Mouse (Mus musculus) MEL (cell line): ENCODE measurements around the gene 0610009B22Rik. TPM values are rescaled to one million over a fixed set of nuclear protein-coding genes. Genes with fewer than 3 reads are reported as not detected.

Experiments
- DNase-seq: peaks from one replicate; pipeline ENCODE4 v3.0.0; 2011; ENCODE audit warnings: low read depth, low spot score
- H3K27ac ChIP-seq: 2 replicates; pipeline ENCODE4 v1.5.1; 2012; ENCODE audit warnings: low read depth, mild to moderate bottlenecking, control low read depth, low read length, moderate library complexity; ENCODE audit not compliant: control insufficient read depth
- H3K27me3 ChIP-seq, 2 experiments: fragments of 150-350 bp in 1 of 2; sonication (generic) in 1 of 2; 2 replicates each; pipeline ENCODE4 v1.6.1; 2012; ENCODE audit warnings: low read length in 2 of 2, mild to moderate bottlenecking in 2 of 2, improper control_type of control experiment in 1 of 2, moderate library complexity in 1 of 2; ENCODE audit not compliant: insufficient read depth in 2 of 2, control insufficient read depth in 1 of 2
- H3K36me3 ChIP-seq, 2 experiments: 2 replicates each; pipeline ENCODE4 v1.6.1; 2012 to 2014; ENCODE audit warnings: low read length in 2 of 2, improper control_type of control experiment in 1 of 2, inconsistent platforms in 1 of 2, mild to moderate bottlenecking in 1 of 2; ENCODE audit not compliant: insufficient read depth in 2 of 2, control insufficient read depth in 1 of 2
- H3K4me1 ChIP-seq, 2 experiments: fragments of 150-350 bp in 1 of 2; sonication (generic) in 1 of 2; 2 replicates each; pipeline ENCODE4 v1.6.1; 2012; ENCODE audit warnings: low read length in 2 of 2, improper control_type of control experiment in 1 of 2, mild to moderate bottlenecking in 1 of 2; ENCODE audit not compliant: insufficient read depth in 2 of 2, control insufficient read depth in 1 of 2
- H3K4me3 ChIP-seq, 2 experiments: fragments of 150-350 bp in 1 of 2; sonication (generic) in 1 of 2; 2 replicates each; pipeline ENCODE4 v1.5.1; 2012; ENCODE audit warnings: low read depth in 2 of 2, low read length in 2 of 2, mild to moderate bottlenecking in 2 of 2, moderate library complexity in 2 of 2, control low read depth in 1 of 2, improper control_type of control experiment in 1 of 2; ENCODE audit not compliant: control insufficient read depth in 1 of 2, insufficient read depth in 1 of 2
- H3K79me2 ChIP-seq: 2 replicates; pipeline ENCODE4 v1.6.1; 2012; ENCODE audit warnings: mild to moderate bottlenecking, low read length, moderate library complexity; ENCODE audit not compliant: control insufficient read depth, poor library complexity, insufficient read depth
- H3K9ac ChIP-seq: 2 replicates; pipeline ENCODE4 v1.6.1; 2012; ENCODE audit warnings: low read depth, mild to moderate bottlenecking, control low read depth, low read length, moderate library complexity; ENCODE audit not compliant: control insufficient read depth, poor library complexity, severe bottlenecking
- H3K9me3 ChIP-seq: fragments of 150-350 bp; sonication (generic); replicated peaks from 2 replicates; pipeline ENCODE4 v1.6.1; 2012; ENCODE audit warnings: mild to moderate bottlenecking, low read length, improper control_type of control experiment, moderate library complexity; ENCODE audit not compliant: insufficient read depth
- CTCF ChIP-seq, 3 experiments: IDR thresholded peaks in 2 of 3; conservative IDR thresholded peaks in 1 of 3; 2 replicates each; pipeline ENCODE4 v1.5.1; 2011 to 2012; ENCODE audit warnings: low read length in 3 of 3, low read depth in 2 of 3, mild to moderate bottlenecking in 2 of 3, improper control_type of control experiment in 1 of 3, inconsistent platforms in 1 of 3, mixed read lengths in 1 of 3, moderate library complexity in 1 of 3; ENCODE audit not compliant: control insufficient read depth in 1 of 3, insufficient read depth in 1 of 3, poor library complexity in 1 of 3, severe bottlenecking in 1 of 3
- EP300 ChIP-seq, 2 experiments: IDR thresholded peaks; 2 replicates each; pipeline ENCODE4 v1.6.1; 2011; ENCODE audit warnings: improper control_type of control experiment in 2 of 2, low read length in 2 of 2, low read depth in 1 of 2, mild to moderate bottlenecking in 1 of 2
- ETS1 ChIP-seq: IDR thresholded peaks from 2 replicates; pipeline ENCODE4 v1.6.1; 2012; ENCODE audit warnings: low read depth, mild to moderate bottlenecking, inconsistent platforms, low read length, improper control_type of control experiment, moderate library complexity
- KAT2A ChIP-seq: conservative IDR thresholded peaks from 2 replicates; pipeline ENCODE4 v1.6.1; 2012; ENCODE audit warnings: low read depth, low read length, improper control_type of control experiment, inconsistent platforms
- MAZ ChIP-seq: IDR thresholded peaks from 2 replicates; pipeline ENCODE4 v1.6.1; 2012; ENCODE audit warnings: low read depth, mild to moderate bottlenecking, inconsistent platforms, low read length, improper control_type of control experiment
- MXI1 ChIP-seq: IDR thresholded peaks from 2 replicates; pipeline ENCODE4 v1.6.1; 2011; ENCODE audit warnings: mild to moderate bottlenecking, low read depth, low read length, improper control_type of control experiment
- MYC ChIP-seq: IDR thresholded peaks from 2 replicates; pipeline ENCODE4 v1.6.1; 2011; ENCODE audit warnings: low read depth, mild to moderate bottlenecking, low read length, improper control_type of control experiment, moderate library complexity
- NELFE ChIP-seq: IDR thresholded peaks from 2 replicates; pipeline ENCODE4 v1.6.1; 2011; ENCODE audit warnings: low read depth, low read length, improper control_type of control experiment
- NRF1 ChIP-seq: IDR thresholded peaks from 2 replicates; pipeline ENCODE4 v1.6.1; 2014; ENCODE audit warnings: low read depth, mild to moderate bottlenecking, inconsistent platforms, low read length, improper control_type of control experiment, moderate library complexity; ENCODE audit not compliant: poor library complexity, insufficient read depth, severe bottlenecking
- POLR2A ChIP-seq, 2 experiments: IDR thresholded peaks; 2 replicates each; pipeline ENCODE4 v1.6.1; 2011 to 2012; ENCODE audit warnings: low read length in 2 of 2, mild to moderate bottlenecking in 2 of 2, control low read depth in 1 of 2, improper control_type of control experiment in 1 of 2, low read depth in 1 of 2, moderate library complexity in 1 of 2; ENCODE audit not compliant: control insufficient read depth in 1 of 2, insufficient read depth in 1 of 2, poor library complexity in 1 of 2
- POLR2AphosphoS5 ChIP-seq: IDR thresholded peaks from 2 replicates; pipeline ENCODE4 v1.6.1; 2012; ENCODE audit warnings: low read depth, borderline replicate concordance, mild to moderate bottlenecking, inconsistent platforms, low read length, moderate library complexity, mixed read lengths
- RAD21 ChIP-seq: IDR thresholded peaks from 2 replicates; pipeline ENCODE4 v1.6.1; 2011; ENCODE audit warnings: mild to moderate bottlenecking, low read depth, low read length, improper control_type of control experiment
- RCOR1 ChIP-seq: IDR thresholded peaks from 2 replicates; pipeline ENCODE4 v1.6.1; 2012; ENCODE audit warnings: low read depth, mild to moderate bottlenecking, inconsistent platforms, low read length, improper control_type of control experiment
- SIN3A ChIP-seq: IDR thresholded peaks from 2 replicates; pipeline ENCODE4 v1.6.1; 2012; ENCODE audit warnings: low read length, improper control_type of control experiment, inconsistent platforms
- SMC3 ChIP-seq: IDR thresholded peaks from 2 replicates; pipeline ENCODE4 v1.6.1; 2011; ENCODE audit warnings: low read depth, low read length, improper control_type of control experiment
- TBP ChIP-seq: IDR thresholded peaks from 2 replicates; pipeline ENCODE4 v1.8.0; 2011; ENCODE audit warnings: low read depth, low read length, improper control_type of control experiment
- TCF12 ChIP-seq: IDR thresholded peaks from 2 replicates; pipeline ENCODE4 v1.6.1; 2014; ENCODE audit warnings: low read depth, mild to moderate bottlenecking, inconsistent platforms, low read length, improper control_type of control experiment, moderate library complexity
- UBTF ChIP-seq: IDR thresholded peaks from 2 replicates; pipeline ENCODE4 v1.6.1; 2012; ENCODE audit warnings: low read depth, mild to moderate bottlenecking, inconsistent platforms, low read length, improper control_type of control experiment, moderate library complexity, borderline replicate concordance; ENCODE audit not compliant: insufficient read depth
- ZKSCAN1 ChIP-seq: IDR thresholded peaks from 2 replicates; pipeline ENCODE4 v1.6.1; 2012; ENCODE audit warnings: low read depth, mild to moderate bottlenecking, inconsistent platforms, low read length, improper control_type of control experiment, moderate library complexity
- polyA plus RNA-seq, 2 experiments: library from polyadenylated mRNA; stranded (reverse) in 1 of 2; unstranded in 1 of 2; fragments of >175 nt in 1 of 2; fragments of >200 nt in 1 of 2; gene quantifications; 2 replicates each; pipeline versions ENCODE4 v1.2.1 to v1.2.4; 2012; ENCODE audit warnings: low replicate concordance in 2 of 2, low read depth in 1 of 2; ENCODE audit not compliant: insufficient read length in 2 of 2, insufficient read depth in 1 of 2, missing spikeins in 1 of 2
- total RNA-seq: library from RNA; depleted of rRNA; stranded (reverse); fragments of 300-350 nt; gene quantifications from 2 replicates; pipeline ENCODE4 v1.2.3, GENCODE M21; 2012

The 0610009B22Rik gene
- total and polyA plus RNA-seq, 3 experiments = 24.4 to 37.7 TPM; not detected in 1

DNA sequence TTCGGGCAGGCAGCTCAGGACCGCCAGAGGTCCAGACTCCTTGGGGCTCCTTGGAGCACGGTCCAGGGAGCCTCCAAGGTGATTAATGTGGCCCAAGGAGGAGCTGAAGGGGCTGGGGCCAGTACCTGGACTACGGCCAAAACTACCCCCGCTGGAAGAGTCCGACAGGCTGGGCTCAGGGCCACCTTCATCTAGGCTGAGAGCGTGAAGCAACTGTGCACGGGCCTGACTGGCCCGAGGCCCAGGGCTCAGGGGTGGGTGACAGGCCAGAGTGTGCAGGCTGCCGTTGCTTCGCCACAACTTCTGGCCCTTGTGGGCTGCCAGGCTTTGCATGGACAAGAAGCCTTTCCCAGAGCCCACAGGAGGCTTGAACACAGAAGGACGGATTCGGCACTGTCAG, 43.4 kb downstream of the 0610009B22Rik start:
- peaks cover under 1% of the 10 kb centered on the region; the same call in 1 of the 2 replicates for H3K79me2 ChIP-seq
- no peak for DNase-seq
- no peaks in the 10 kb centered on the region for H3K36me3 ChIP-seq
- H3K27me3 ChIP-seq = no peaks in the 10 kb centered on the region
- H3K4me1 ChIP-seq = peaks cover 1 to 2% of the 10 kb centered on the region in 2 experiments; a peak in 1 of 4 replicates
- H3K9ac ChIP-seq = no peak overlapping the region
- H3K4me3 ChIP-seq = no peak overlapping the region
- TF ChIP-seq MYC (no peak), MXI1 (no peak), NELFE (no peak), POLR2AphosphoS5 (no peak), SMC3 (no peak), RAD21 (no peak), NRF1 (no peak), TCF12 (no peak), KAT2A (no peak), MAZ (no peak), POLR2A (IDR thresholded peaks at IDR 0.05; ENCODE audit: control insufficient read depth in 1 of 2, insufficient read depth in 1 of 2, low read depth in 1 of 2, low read length in 2 of 2, poor library complexity in 1 of 2) (no peak), TBP (no peak)
- H3K27ac ChIP-seq = no peak overlapping the region
- no peaks in the 10 kb centered on the region for H3K9me3 ChIP-seq

DNA sequence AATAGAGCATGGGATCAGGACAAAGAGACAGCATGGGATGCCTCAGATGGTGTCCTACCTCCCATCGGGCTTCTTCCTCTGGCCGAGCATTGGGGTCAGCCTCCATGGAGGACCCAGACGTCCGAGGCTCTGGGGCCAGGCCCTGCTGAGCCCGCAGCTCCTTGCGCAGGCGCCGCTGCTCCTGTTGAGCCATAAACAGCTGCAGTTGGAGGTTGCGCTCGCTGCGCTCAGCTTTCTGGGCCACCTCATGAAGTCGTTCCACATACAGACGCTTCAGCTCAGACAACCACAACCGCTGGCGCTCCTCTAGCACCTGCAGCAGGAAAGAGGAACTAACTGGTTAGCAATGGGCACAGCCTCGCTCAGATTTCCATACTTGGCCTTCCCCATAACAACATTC, 44.5 kb downstream of the 0610009B22Rik start:
- Histone ChIP-seq H3K9ac (no peak overlapping the region), H3K27me3 (no peaks in the 10 kb centered on the region), H3K4me1 (no peaks in the 10 kb centered on the region), H3K79me2 (no peaks in the 10 kb centered on the region), H3K9me3 (no peaks in the 10 kb centered on the region), H3K36me3 (no peaks in the 10 kb centered on the region), H3K27ac (no peak overlapping the region), H3K4me3 (no peak overlapping the region)
- TF ChIP-seq ETS1 = peak; percentile 53; the same call in 1 of the 2 replicates
- peak; percentile 65 for TF ChIP-seq TBP
- TF ChIP-seq UBTF = 0 out of 2 replicates have a peak, but pooled peaks have one; percentile 53
- 0 out of 2 replicates have a peak, but pooled peaks have one; percentile 41 for TF ChIP-seq SIN3A
- TF ChIP-seq RCOR1 = peak; percentile 59; the same call in 1 of the 2 replicates
- TF ChIP-seq CTCF (IDR thresholded peaks at IDR 0.05 in 2 of 3, conservative IDR thresholded peaks at IDR 0.05 in 1 of 3; ENCODE audit: control insufficient read depth in 1 of 3, insufficient read depth in 1 of 3, low read depth in 2 of 3, low read length in 3 of 3, poor library complexity in 1 of 3, severe bottlenecking in 1 of 3) = no peak
- TF ChIP-seq EP300 (IDR thresholded peaks at IDR 0.05; ENCODE audit: low read depth in 1 of 2, low read length in 2 of 2) = peak in 1 of 2 experiments; percentile 38; a peak in 1 of 4 replicates
- no peak for TF ChIP-seq ZKSCAN1
- DNase-seq = peak; percentile 78
